23 mouse cellular contexts compared by ENCODE assay signal in the genomic region with DNA sequence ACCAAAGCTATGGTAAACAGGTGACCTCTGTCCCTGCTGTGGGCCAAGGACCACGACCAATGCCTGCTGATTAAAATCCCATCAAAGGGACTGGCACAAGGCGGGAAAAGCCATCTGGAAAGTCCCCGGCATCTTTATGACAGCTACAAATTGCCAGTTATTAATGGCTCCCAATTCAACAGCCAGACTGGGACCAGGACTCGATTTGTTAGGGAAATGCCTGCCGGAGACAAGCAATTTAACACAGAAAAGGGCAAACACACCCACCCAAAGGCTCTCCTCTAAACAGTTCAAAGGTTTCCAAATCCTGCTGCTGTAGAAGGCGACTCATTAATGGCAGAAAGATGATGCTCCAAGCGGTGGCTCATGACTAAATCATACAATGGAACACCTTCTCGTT.
"Had no signal": no experiment of that assay in that cellular context is flagged by ENCODE, and none has a peak within 500 bp of the region (broad histone marks: within the 10 kb centered on the region; RNA-seq: fewer than 3 reads in every experiment).

No protein-coding gene starts in this region.

- H3K36me3 ChIP-seq: limb, embryonic 12.5 days; limb, embryonic 15.5 days; lung, embryonic 15.5 days; midbrain, embryonic 10.5 days; midbrain, embryonic 13.5 days; neural tube, embryonic 12.5 days; neural tube, embryonic 15.5 days; stomach, embryonic 15.5 days had no signal

- H3K9me3 ChIP-seq: limb, embryonic 12.5 days; limb, embryonic 15.5 days; lung, embryonic 15.5 days; megakaryocyte, embryonic 14.5 days; midbrain, embryonic 10.5 days; midbrain, embryonic 13.5 days; neural tube, embryonic 12.5 days; neural tube, embryonic 15.5 days; stomach, embryonic 15.5 days had no signal

- H3K4me2 ChIP-seq: limb, embryonic 12.5 days; limb, embryonic 15.5 days; liver, embryonic 11.5 days; lung, embryonic 15.5 days; midbrain, embryonic 13.5 days; neural tube, embryonic 12.5 days; neural tube, embryonic 15.5 days; stomach, embryonic 15.5 days had no signal

- H3K4me3 ChIP-seq: layer of hippocampus, adult 2 months; limb, embryonic 12.5 days; limb, embryonic 15.5 days; lung, embryonic 15.5 days; megakaryocyte, embryonic 14.5 days; midbrain, embryonic 10.5 days; midbrain, embryonic 13.5 days; neural tube, embryonic 12.5 days; neural tube, embryonic 15.5 days; stomach, embryonic 15.5 days had no signal

- H3K27me3 ChIP-seq: lung, embryonic 15.5 days; neural tube, embryonic 12.5 days; neural tube, embryonic 15.5 days; stomach, embryonic 15.5 days had no signal

- H3K27ac ChIP-seq: kidney, postnatal 0 days; layer of hippocampus, adult 2 months; limb, embryonic 12.5 days; limb, embryonic 15.5 days; liver, embryonic 14.5 days; lung, embryonic 15.5 days; midbrain, embryonic 10.5 days; neural tube, embryonic 12.5 days; neural tube, embryonic 15.5 days; stomach, embryonic 15.5 days had no signal

- H3K4me1 ChIP-seq: limb, embryonic 15.5 days; lung, embryonic 15.5 days; megakaryocyte, embryonic 14.5 days; stomach, embryonic 15.5 days had no signal

- H3K9ac ChIP-seq: limb, embryonic 12.5 days; limb, embryonic 15.5 days; liver, embryonic 14.5 days; lung, embryonic 15.5 days; midbrain, embryonic 13.5 days; neural tube, embryonic 12.5 days; neural tube, embryonic 15.5 days; stomach, embryonic 15.5 days had no signal

- DNase-seq: kidney, adult 2 months; kidney, postnatal 25 days; layer of hippocampus, adult 9-11 months; lung, adult 18-20 months; lung, postnatal 10 days; lung, postnatal 36 days; retina, postnatal 1 day; right cerebral cortex, postnatal 25 days; spleen, adult 18-20 months; thymus, postnatal 36 days had no signal

- ATAC-seq: midbrain, embryonic 13.5 days had no signal
